Mouse (Mus musculus) C2C12 (cell line): ENCODE results near the gene Rrbp1.

Source experiments
- CTCF ChIP-seq: IDR thresholded peaks from one replicate; pipeline ENCODE4 v1.5.1; 2011; ENCODE audit not compliant: control insufficient read depth, insufficient read depth, insufficient read length
- MAX ChIP-seq: IDR thresholded peaks from one replicate; pipeline ENCODE4 v1.6.1; 2011; ENCODE audit warnings: mild to moderate bottlenecking, control low read depth
- USF1 ChIP-seq: IDR thresholded peaks from one replicate; pipeline ENCODE4 v1.6.1; 2011; ENCODE audit warnings: low read depth, mild to moderate bottlenecking, control low read depth, moderate library complexity

DNA sequence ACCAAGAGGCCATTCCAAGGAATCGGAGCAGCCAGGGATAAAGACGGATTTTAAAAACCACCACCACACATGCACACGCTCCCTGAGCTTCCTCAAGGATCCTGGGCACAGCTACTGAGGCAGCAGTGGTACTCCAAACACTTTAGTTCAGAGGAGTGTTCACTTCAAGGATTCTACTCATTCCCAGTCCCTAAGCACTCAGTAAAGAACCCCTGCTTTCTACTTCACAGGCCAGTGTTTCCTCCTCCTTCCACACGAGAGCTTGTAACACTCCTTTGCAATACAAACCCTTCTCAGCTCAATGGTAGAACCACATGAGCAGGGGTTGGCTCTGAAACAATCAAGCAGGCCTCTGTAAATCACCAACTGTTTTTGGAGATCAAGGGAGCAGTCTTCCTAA, 28.9 kb downstream of the Rrbp1 start:
- TF ChIP-seq CTCF (no peak), USF1 (no peak), MAX (no peak)
